Mouse (Mus musculus): Measurements from ENCODE around the gene Fam240b. TPM values are rescaled to one million over a fixed set of nuclear protein-coding genes. Genes with fewer than 3 reads are reported as not detected.

Fam240b gene
- polyA plus RNA-seq, 2 experiments: not detected

- Histone ChIP-seq H3K27me3 (ENCODE audit: control insufficient read depth, insufficient read depth, low read length) (no peaks in the 10 kb centered on the region), H3K36me3 (replicated peaks; ENCODE audit: control insufficient read depth, insufficient read depth, low read depth) (no peaks in the 10 kb centered on the region), H3K4me1 (replicated peaks; ENCODE audit: control insufficient read depth in 2 of 2, insufficient read depth in 2 of 2, low read length in 1 of 2) (peaks cover 0 to 4% of the 10 kb centered on the region in 2 experiments; a peak in 2 of 4 replicates), H3K4me2 (ENCODE audit: low read depth) (no peak overlapping the region), H3K27ac (no peak overlapping the region), H3K9ac (replicated peaks) (no peak overlapping the region), H3K4me3 (ENCODE audit: insufficient read depth in 1 of 2, low read depth in 2 of 2, low read length in 2 of 2) (no peak overlapping the region), H3K9me3 (ENCODE audit: control insufficient read depth, low read length) (no peaks in the 10 kb centered on the region)
- ATAC-seq (ENCODE audit: insufficient read depth): no peak
- DNase-seq (ENCODE audit: low read depth in 3 of 3, low spot score in 3 of 3): no peak
- no peak for TF ChIP-seq EP300 (IDR thresholded peaks at IDR 0.05; ENCODE audit: low read depth)
- 0 out of 2 replicates have a peak, but pooled peaks have one; percentile 1 for TF ChIP-seq CTCF (IDR thresholded peaks at IDR 0.05; ENCODE audit: low read depth)
- WGBS (ENCODE audit: insufficient replicate concordance): 66% methylated on average over 7 of the region's 7 CpGs
Observed at GRCm38 (mm10) chr13:64437801-64438200, 59.8 kb downstream of the Fam240b start.

DNA sequence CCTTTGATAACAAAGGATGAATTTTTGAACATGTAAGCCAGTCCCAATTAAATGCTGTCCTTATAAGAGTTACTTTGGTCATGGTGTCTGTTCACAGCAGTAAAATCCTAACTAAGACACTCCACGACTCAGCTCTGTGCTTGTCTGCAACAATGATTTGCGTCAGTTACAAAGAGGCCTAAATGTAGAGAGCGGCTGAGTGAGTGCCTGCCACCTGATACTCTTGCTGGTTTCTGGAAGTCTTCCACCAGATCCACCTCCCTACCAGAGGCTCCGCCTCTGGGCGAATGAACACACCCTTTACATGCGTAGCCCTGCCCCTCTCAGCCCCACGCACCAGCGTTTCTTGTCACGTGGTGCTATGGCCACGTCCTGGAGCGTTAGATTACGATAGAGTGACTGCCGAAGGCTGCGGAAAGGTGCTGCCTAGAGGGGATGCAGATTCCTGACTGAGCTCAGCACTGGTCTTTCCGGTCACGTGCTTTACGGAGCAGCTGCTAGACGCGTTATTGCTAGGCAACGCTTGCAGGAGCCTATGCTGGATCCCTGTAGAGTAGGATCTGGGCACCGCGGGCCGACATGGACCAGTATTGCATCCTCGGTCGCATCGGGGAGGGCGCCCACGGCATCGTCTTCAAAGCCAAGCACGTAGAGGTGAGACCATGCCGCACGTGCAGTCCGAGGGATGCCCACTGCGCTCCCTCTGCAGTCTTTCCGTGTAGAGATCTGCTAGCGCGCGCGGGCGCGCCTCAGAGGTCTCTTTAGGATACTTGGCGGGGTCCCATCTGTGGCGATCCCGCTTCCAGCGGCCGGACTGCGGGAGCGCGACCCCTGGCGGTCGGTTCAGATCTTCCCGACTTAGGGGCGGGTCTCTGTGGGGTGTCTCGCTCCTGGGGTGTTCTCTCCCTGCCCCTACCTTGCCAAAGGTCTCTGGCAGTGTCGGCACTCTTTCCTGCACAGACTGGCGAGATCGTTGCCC, 65.3 kb downstream of the Fam240b start, which contains the start of gene Cdk20:
Gene Cdk20, plus strand, starts transcription at position 298 of the 979 bp plus-strand sequence.
- Histone ChIP-seq H3K9ac (replicated peaks) (peak within 1 kb of the TSS; percentile 68), H3K27ac (peak within 1 kb of the TSS; percentile 78), H3K36me3 (replicated peaks; ENCODE audit: control insufficient read depth, insufficient read depth, low read depth) (no peaks in the 10 kb centered on the region), H3K4me2 (ENCODE audit: low read depth) (peak within 1 kb of the TSS; percentile 99), H3K27me3 (ENCODE audit: control insufficient read depth, insufficient read depth, low read length) (no peaks in the 10 kb centered on the region), H3K9me3 (ENCODE audit: control insufficient read depth, low read length) (no peaks in the 10 kb centered on the region), H3K4me3 (ENCODE audit: insufficient read depth in 1 of 2, low read depth in 2 of 2, low read length in 2 of 2) (peak within 1 kb of the TSS; percentile 75 to 82), H3K4me1 (replicated peaks; ENCODE audit: control insufficient read depth in 2 of 2, insufficient read depth in 2 of 2, low read length in 1 of 2) (peaks cover 7 to 11% of the 10 kb centered on the region in 2 experiments)
- under 1% methylated on average over 57 of the region's 57 CpGs for WGBS (ENCODE audit: insufficient replicate concordance)
- no peak for TF ChIP-seq EP300 (IDR thresholded peaks at IDR 0.05; ENCODE audit: low read depth)
- peak; percentile 92 for TF ChIP-seq CTCF (IDR thresholded peaks at IDR 0.05; ENCODE audit: low read depth)
- peak; percentile 99 for ATAC-seq (ENCODE audit: insufficient read depth)
- DNase-seq (ENCODE audit: low read depth in 3 of 3, low spot score in 3 of 3): peak; percentile 87 to 94 (median 89)

Other genes with a start within 250 kb of the Fam240b start
- gene Cdc14b, start 222.5 kb downstream of the Fam240b start, polyA plus RNA-seq (2012; rRNA removed): 3.4 and 4.1 TPM in 2 replicates
- gene Cdc14b, start 222.5 kb downstream of the Fam240b start, polyA plus RNA-seq (2014; fragmentation: Nextera tagmentation; extraction: Ambion mirVana): 5.6 and 8.9 TPM in 2 replicates
- 4.3 and 7.0 TPM in 2 replicates for gene Aaed1, start 185.1 kb downstream of the Fam240b start, polyA plus RNA-seq (2012; rRNA removed)
- gene Aaed1, start 185.1 kb downstream of the Fam240b start, polyA plus RNA-seq (2014; fragmentation: Nextera tagmentation; extraction: Ambion mirVana): 14.9 and 15.0 TPM in 2 replicates
- gene Ctsl, start 126.9 kb downstream of the Fam240b start, polyA plus RNA-seq (2012; rRNA removed): 62.5 and 82.2 TPM in 2 replicates
- gene Ctsl, start 126.9 kb downstream of the Fam240b start, polyA plus RNA-seq (2014; fragmentation: Nextera tagmentation; extraction: Ambion mirVana): 135 and 161 TPM in 2 replicates
- gene Cdk20, start 65.5 kb downstream of the Fam240b start, polyA plus RNA-seq (2012; rRNA removed): 3.6 and 3.7 TPM in 2 replicates
- 2.7 and 3.4 TPM in 2 replicates for gene Cdk20, start 65.5 kb downstream of the Fam240b start, polyA plus RNA-seq (2014; fragmentation: Nextera tagmentation; extraction: Ambion mirVana)

All from liver, embryonic 14.5 days (tissue).